Mouse (Mus musculus): Measurements from ENCODE around the gene Ift43.

DNA sequence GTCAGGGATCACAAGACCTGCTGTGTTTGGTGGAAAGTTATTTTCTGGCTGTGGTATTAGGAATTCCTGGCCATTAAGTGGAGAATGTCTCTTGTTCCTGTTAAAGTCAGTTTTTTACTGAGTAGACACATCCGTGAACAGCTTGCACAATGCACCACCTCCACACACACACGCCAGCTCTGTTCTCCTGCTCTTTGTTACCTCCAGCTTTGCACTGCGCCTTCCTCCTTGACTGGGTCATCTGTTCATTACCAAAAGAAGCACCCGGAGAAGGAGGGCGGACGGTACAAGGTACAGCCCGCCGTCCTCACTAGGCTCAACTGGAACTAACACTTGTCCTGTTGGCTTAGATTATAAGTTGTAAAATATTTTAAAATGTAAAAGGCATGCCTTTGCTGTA, 20.3 kb downstream of the Ift43 start:
- no peak for TF ChIP-seq GATA1 (IDR thresholded peaks at IDR 0.05; ENCODE audit: low read length)
- TF ChIP-seq TAL1 (IDR thresholded peaks at IDR 0.05; ENCODE audit: low read length) = no peak
